Mouse (Mus musculus): ENCODE measurements around the gene Wee1. TPM values are rescaled to one million over a fixed set of nuclear protein-coding genes. Genes with fewer than 3 reads are reported as not detected.
A peak's percentile ranks its signal among the peaks of the same experiment; 100 is the strongest.

The Wee1 gene
- polyA plus RNA-seq, 1 experiment from 2014 or later: 31.6 TPM

GRCm38 (mm10) chr7:110163024-110163423 lies 41.2 kb downstream of the Wee1 start:
- 92% methylated on average over 6 of the region's 6 CpGs for WGBS
- Histone ChIP-seq H3K27me3 (ENCODE audit: control insufficient read depth, insufficient read depth, low read length) (no peaks in the 10 kb centered on the region), H3K9ac (ENCODE audit: low read length) (no peak overlapping the region), H3K27ac (ENCODE audit: low read depth, low read length) (no peak overlapping the region), H3K4me2 (ENCODE audit: low read depth) (no peak overlapping the region), H3K36me3 (ENCODE audit: control insufficient read depth, insufficient read depth, low read length) (no peaks in the 10 kb centered on the region), H3K4me3 (ENCODE audit: low read depth, low read length) (no peak overlapping the region), H3K9me3 (ENCODE audit: control insufficient read depth, low read length) (no peaks in the 10 kb centered on the region), H3K4me1 (ENCODE audit: control insufficient read depth, insufficient read depth, low read length) (no peaks in the 10 kb centered on the region)
- ATAC-seq (ENCODE audit: insufficient read depth, low FRiP score, low TSS enrichment): no peak
- no peak for DNase-seq (ENCODE audit: low spot score)

- Histone ChIP-seq H3K27me3 (ENCODE audit: control insufficient read depth, insufficient read depth, low read length) (no peaks in the 10 kb centered on the region), H3K9me3 (ENCODE audit: control insufficient read depth, low read length) (no peaks in the 10 kb centered on the region), H3K27ac (ENCODE audit: low read depth, low read length) (peak overlapping the region; percentile 74), H3K4me3 (ENCODE audit: low read depth, low read length) (peak overlapping the region; percentile 41), H3K36me3 (ENCODE audit: control insufficient read depth, insufficient read depth, low read length) (no peaks in the 10 kb centered on the region), H3K9ac (ENCODE audit: low read length) (peak overlapping the region; percentile 59), H3K4me1 (ENCODE audit: control insufficient read depth, insufficient read depth, low read length) (no peaks in the 10 kb centered on the region), H3K4me2 (ENCODE audit: low read depth) (peak overlapping the region; percentile 70)
- under 1% methylated on average over 24 of the region's 24 CpGs for whole genome bisulfite sequencing
- DNase-seq (ENCODE audit: low spot score) (peak; percentile 91), ATAC-seq (ENCODE audit: insufficient read depth, low FRiP score, low TSS enrichment) (peak; percentile 75)
Observed at GRCm38 (mm10) chr7:110164103-110164681, 42.3 kb downstream of the Wee1 start.

DNA sequence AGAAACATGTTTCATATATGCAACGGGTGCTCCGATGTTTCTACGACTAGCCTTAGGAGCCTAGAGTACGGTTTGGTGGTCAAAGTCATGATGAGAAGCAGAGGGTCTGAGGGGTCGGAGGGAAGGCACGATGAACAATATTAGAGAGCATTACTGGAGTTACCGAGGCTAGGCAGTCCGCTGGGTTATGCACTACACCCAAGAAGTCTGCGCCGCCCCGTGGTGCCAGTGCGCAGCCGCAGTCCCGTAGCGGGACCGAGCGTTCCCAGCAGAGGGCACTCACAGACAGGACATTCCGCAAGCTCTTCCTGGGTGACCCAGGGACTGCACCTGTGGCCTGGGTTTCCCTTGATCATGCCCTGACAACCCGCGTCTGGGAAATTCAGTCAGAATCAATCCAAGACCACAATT lies 42.9 kb downstream of the Wee1 start:
- Histone ChIP-seq H3K36me3 (ENCODE audit: control insufficient read depth, insufficient read depth, low read length) (no peaks in the 10 kb centered on the region), H3K27me3 (ENCODE audit: control insufficient read depth, insufficient read depth, low read length) (no peaks in the 10 kb centered on the region), H3K4me3 (ENCODE audit: low read depth, low read length) (peak overlapping the region; percentile 41), H3K4me2 (ENCODE audit: low read depth) (peak overlapping the region; percentile 70), H3K4me1 (ENCODE audit: control insufficient read depth, insufficient read depth, low read length) (no peaks in the 10 kb centered on the region), H3K9me3 (ENCODE audit: control insufficient read depth, low read length) (no peaks in the 10 kb centered on the region), H3K9ac (ENCODE audit: low read length) (peak overlapping the region; percentile 59), H3K27ac (ENCODE audit: low read depth, low read length) (peak overlapping the region; percentile 74)
- ATAC-seq (ENCODE audit: insufficient read depth, low FRiP score, low TSS enrichment) (peak; percentile 95), DNase-seq (ENCODE audit: low spot score) (peak; percentile 96)
- WGBS: under 1% methylated on average over 20 of the region's 20 CpGs

GRCm38 (mm10) chr7:110166233-110166632 lies 44.4 kb downstream of the Wee1 start:
- DNase-seq (ENCODE audit: low spot score) (no peak), ATAC-seq (ENCODE audit: insufficient read depth, low FRiP score, low TSS enrichment) (no peak)
- no peaks in the 10 kb centered on the region for H3K9me3 ChIP-seq (ENCODE audit: control insufficient read depth, low read length)
- no peaks in the 10 kb centered on the region for H3K4me1 ChIP-seq (ENCODE audit: control insufficient read depth, insufficient read depth, low read length)
- no peak overlapping the region for H3K27ac ChIP-seq (ENCODE audit: low read depth, low read length)
- H3K9ac ChIP-seq (ENCODE audit: low read length): no peak overlapping the region
- no peaks in the 10 kb centered on the region for H3K27me3 ChIP-seq (ENCODE audit: control insufficient read depth, insufficient read depth, low read length)
- WGBS: 52% methylated on average over 8 of the region's 8 CpGs
- no peaks in the 10 kb centered on the region for H3K36me3 ChIP-seq (ENCODE audit: control insufficient read depth, insufficient read depth, low read length)
- H3K4me2 ChIP-seq (ENCODE audit: low read depth): no peak overlapping the region
- no peak overlapping the region for H3K4me3 ChIP-seq (ENCODE audit: low read depth, low read length)

DNA sequence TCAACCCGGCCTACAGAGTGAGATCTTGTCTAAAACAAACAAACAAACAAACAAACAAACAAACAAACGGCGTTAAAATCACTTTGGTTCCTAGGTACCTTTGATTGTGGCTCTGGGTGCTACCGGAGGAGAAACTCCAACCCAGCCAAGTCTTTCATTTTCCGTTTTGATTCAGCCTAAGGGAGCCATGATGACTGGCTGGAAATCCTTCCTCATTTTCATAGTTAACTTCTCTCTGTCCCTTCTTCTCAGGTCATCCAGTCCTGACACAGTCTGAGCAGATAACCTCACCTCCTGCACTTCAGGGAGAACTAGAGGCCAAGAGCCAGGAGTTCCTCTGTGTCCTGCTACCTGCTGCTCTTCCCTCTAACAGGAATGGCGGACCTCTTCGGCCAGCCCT lies 57.4 kb downstream of the Wee1 start:
- no peaks in the 10 kb centered on the region for H3K4me1 ChIP-seq (ENCODE audit: control insufficient read depth, insufficient read depth, low read length)
- no peak overlapping the region for H3K4me3 ChIP-seq (ENCODE audit: low read depth, low read length)
- 91% methylated on average over 7 of the region's 7 CpGs for WGBS
- H3K9me3 ChIP-seq (ENCODE audit: control insufficient read depth, low read length): no peaks in the 10 kb centered on the region
- H3K4me2 ChIP-seq (ENCODE audit: low read depth): no peak overlapping the region
- no peaks in the 10 kb centered on the region for H3K27me3 ChIP-seq (ENCODE audit: control insufficient read depth, insufficient read depth, low read length)
- H3K9ac ChIP-seq (ENCODE audit: low read length): no peak overlapping the region
- H3K36me3 ChIP-seq (ENCODE audit: control insufficient read depth, insufficient read depth, low read length): no peaks in the 10 kb centered on the region
- ATAC-seq (ENCODE audit: insufficient read depth, low FRiP score, low TSS enrichment) (no peak), DNase-seq (ENCODE audit: low spot score) (no peak)
- H3K27ac ChIP-seq (ENCODE audit: low read depth, low read length): no peak overlapping the region

DNA sequence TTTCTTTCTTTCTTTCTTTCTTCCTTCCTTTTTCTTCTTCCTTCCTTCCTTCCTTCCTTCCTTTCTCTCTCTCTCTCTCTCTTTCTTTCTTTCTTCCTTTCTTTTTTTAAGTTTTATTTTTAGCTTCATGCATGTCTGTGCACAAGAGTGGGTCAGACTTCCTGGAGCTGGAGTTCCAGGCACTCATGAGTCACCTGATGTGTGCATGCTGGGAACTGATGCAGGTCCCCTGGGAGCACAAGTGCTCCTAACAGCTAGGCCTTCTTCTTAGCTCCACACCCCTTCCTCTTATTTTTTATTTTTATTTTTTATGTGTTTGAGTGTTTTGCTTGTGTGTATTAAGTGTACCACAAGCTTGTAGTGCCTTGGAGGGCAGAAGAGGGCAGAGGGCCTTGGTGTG lies 58.8 kb downstream of the Wee1 start:
- Histone ChIP-seq H3K9ac (ENCODE audit: low read length) (no peak overlapping the region), H3K9me3 (ENCODE audit: control insufficient read depth, low read length) (no peaks in the 10 kb centered on the region), H3K4me1 (ENCODE audit: control insufficient read depth, insufficient read depth, low read length) (no peaks in the 10 kb centered on the region)

DNA sequence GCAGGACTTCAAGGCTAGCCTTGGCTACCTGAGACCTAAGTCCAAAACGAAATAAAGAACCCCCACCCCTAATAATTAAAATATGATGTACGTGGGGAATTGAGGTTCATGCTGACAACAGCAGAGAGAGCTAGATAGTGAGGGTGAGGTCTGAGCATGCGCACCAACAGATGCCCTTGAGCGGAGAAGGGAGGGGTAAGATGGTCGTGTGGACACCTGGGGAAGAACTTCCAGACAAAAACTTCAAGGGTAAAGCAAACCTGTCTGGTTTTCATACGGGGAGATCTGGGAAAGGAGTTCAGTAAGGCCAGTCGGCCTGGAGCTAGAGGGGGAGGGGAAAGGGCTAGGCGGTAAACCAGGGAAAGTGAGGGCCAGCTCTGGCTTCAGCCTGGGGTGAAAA lies 59.6 kb downstream of the Wee1 start:
- Histone ChIP-seq H3K4me2 (ENCODE audit: low read depth) (no peak overlapping the region), H3K36me3 (ENCODE audit: control insufficient read depth, insufficient read depth, low read length) (no peaks in the 10 kb centered on the region), H3K27me3 (ENCODE audit: control insufficient read depth, insufficient read depth, low read length) (no peaks in the 10 kb centered on the region), H3K27ac (ENCODE audit: low read depth, low read length) (no peak overlapping the region), H3K4me3 (ENCODE audit: low read depth, low read length) (no peak overlapping the region), H3K9me3 (ENCODE audit: control insufficient read depth, low read length) (no peaks in the 10 kb centered on the region), H3K4me1 (ENCODE audit: control insufficient read depth, insufficient read depth, low read length) (no peaks in the 10 kb centered on the region), H3K9ac (ENCODE audit: low read length) (no peak overlapping the region)
- ATAC-seq (ENCODE audit: insufficient read depth, low FRiP score, low TSS enrichment): no peak
- 69% methylated on average over 8 of the region's 8 CpGs for WGBS
- DNase-seq (ENCODE audit: low spot score): no peak

More for the DNA sequence above, 58.8 kb downstream of the Wee1 start:
- Histone ChIP-seq H3K4me2 (ENCODE audit: low read depth) (no peak overlapping the region), H3K36me3 (ENCODE audit: control insufficient read depth, insufficient read depth, low read length) (no peaks in the 10 kb centered on the region), H3K27me3 (ENCODE audit: control insufficient read depth, insufficient read depth, low read length) (no peaks in the 10 kb centered on the region), H3K4me3 (ENCODE audit: low read depth, low read length) (no peak overlapping the region), H3K27ac (ENCODE audit: low read depth, low read length) (no peak overlapping the region)
- DNase-seq (ENCODE audit: low spot score) (no peak), ATAC-seq (ENCODE audit: insufficient read depth, low FRiP score, low TSS enrichment) (no peak)

GRCm38 (mm10) chr7:110184608-110185007 lies 62.8 kb downstream of the Wee1 start:
- Histone ChIP-seq H3K9me3 (ENCODE audit: control insufficient read depth, low read length) (no peaks in the 10 kb centered on the region), H3K4me2 (ENCODE audit: low read depth) (no peak overlapping the region), H3K4me3 (ENCODE audit: low read depth, low read length) (no peak overlapping the region), H3K9ac (ENCODE audit: low read length) (no peak overlapping the region), H3K36me3 (ENCODE audit: control insufficient read depth, insufficient read depth, low read length) (no peaks in the 10 kb centered on the region), H3K27me3 (ENCODE audit: control insufficient read depth, insufficient read depth, low read length) (no peaks in the 10 kb centered on the region), H3K27ac (ENCODE audit: low read depth, low read length) (no peak overlapping the region), H3K4me1 (ENCODE audit: control insufficient read depth, insufficient read depth, low read length) (no peaks in the 10 kb centered on the region)
- DNase-seq (ENCODE audit: low spot score): no peak
- WGBS: 85% methylated on average over 3 of the region's 3 CpGs
- no peak for ATAC-seq (ENCODE audit: insufficient read depth, low FRiP score, low TSS enrichment)

DNA sequence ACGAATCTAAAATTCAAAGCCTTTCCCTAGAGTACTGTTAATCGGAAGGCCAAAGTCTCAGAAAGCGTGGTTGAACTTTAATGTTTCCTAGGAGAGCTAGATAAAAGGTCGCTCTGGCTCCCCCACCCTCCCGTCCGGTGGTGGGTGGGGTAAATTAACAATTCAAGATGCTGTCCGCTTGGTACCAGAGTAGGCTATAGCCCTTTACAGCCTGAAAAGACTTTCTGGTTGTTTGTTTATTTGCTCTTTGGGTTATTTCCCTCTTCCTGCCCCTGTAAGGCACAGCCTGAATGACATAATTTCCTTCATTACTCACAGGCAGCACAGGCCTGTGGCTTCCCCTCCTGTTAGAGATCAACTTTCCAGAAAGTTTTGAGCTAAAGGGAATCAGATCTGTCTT lies 68.1 kb downstream of the Wee1 start:
- no peaks in the 10 kb centered on the region for H3K36me3 ChIP-seq (ENCODE audit: control insufficient read depth, insufficient read depth, low read length)
- no peak overlapping the region for H3K9ac ChIP-seq (ENCODE audit: low read length)
- no peak overlapping the region for H3K4me2 ChIP-seq (ENCODE audit: low read depth)
- H3K9me3 ChIP-seq (ENCODE audit: control insufficient read depth, low read length): no peaks in the 10 kb centered on the region
- 44% methylated on average over 7 of the region's 7 CpGs for WGBS
- DNase-seq (ENCODE audit: low spot score) (no peak), ATAC-seq (ENCODE audit: insufficient read depth, low FRiP score, low TSS enrichment) (no peak)
- no peaks in the 10 kb centered on the region for H3K27me3 ChIP-seq (ENCODE audit: control insufficient read depth, insufficient read depth, low read length)
- H3K27ac ChIP-seq (ENCODE audit: low read depth, low read length): no peak overlapping the region
- no peak overlapping the region for H3K4me3 ChIP-seq (ENCODE audit: low read depth, low read length)
- H3K4me1 ChIP-seq (ENCODE audit: control insufficient read depth, insufficient read depth, low read length): no peaks in the 10 kb centered on the region
